Mouse (Mus musculus) olfactory bulb, adult 2 months (tissue): ENCODE results near the gene Rufy1. TPM values are rescaled to one million over a fixed set of nuclear protein-coding genes. Genes with fewer than 3 reads are reported as not detected.
A peak's percentile ranks its signal among the peaks of the same experiment; 100 is the strongest.

ENCODE experiments used
- H3K27ac ChIP-seq: fragments of 200-500 bp; 2 replicates; pipeline ENCODE4 v1.5.1; 2012; ENCODE audit warnings: low read depth, low read length; ENCODE audit not compliant: insufficient read depth
- H3K4me1 ChIP-seq: fragments of 200-500 bp; 2 replicates; pipeline ENCODE4 v1.6.1; 2012; ENCODE audit warnings: low read length; ENCODE audit not compliant: control insufficient read depth, insufficient read depth
- H3K4me3 ChIP-seq: fragments of 200-500 bp; 2 replicates; pipeline ENCODE4 v1.5.1; 2012; ENCODE audit warnings: mild to moderate bottlenecking, low read depth, low read length, moderate library complexity; ENCODE audit not compliant: insufficient read depth
- CTCF ChIP-seq: fragments of 200-500 bp; IDR thresholded peaks from 2 replicates; pipeline ENCODE4 v1.5.1; 2012; ENCODE audit warnings: low read depth, mild to moderate bottlenecking, low read length, moderate library complexity; ENCODE audit not compliant: insufficient read depth
- POLR2A ChIP-seq: fragments of 200-500 bp; IDR thresholded peaks from 2 replicates; pipeline ENCODE4 v1.6.1; 2012; ENCODE audit warnings: mild to moderate bottlenecking, low read depth, low read length, moderate library complexity; ENCODE audit not compliant: insufficient read depth
- WGBS: fragments of 180-500 bp; shearing (Covaris S2); methylation state at CpG from one replicate; pipeline ENCODE4 v1.1.7; 2018; 5-methylcytosine and 5-hydroxymethylcytosine counted together
- polyA plus RNA-seq: library from polyadenylated mRNA; stranded (reverse); fragments of >200 nt; gene quantifications from 2 replicates; pipeline ENCODE4 v1.2.4, GENCODE M21; 2012; ENCODE audit warnings: low replicate concordance; ENCODE audit not compliant: missing spikeins, insufficient read depth, insufficient read length

The Rufy1 gene
- polyA plus RNA-seq, 1 experiment, result not detected

DNA sequence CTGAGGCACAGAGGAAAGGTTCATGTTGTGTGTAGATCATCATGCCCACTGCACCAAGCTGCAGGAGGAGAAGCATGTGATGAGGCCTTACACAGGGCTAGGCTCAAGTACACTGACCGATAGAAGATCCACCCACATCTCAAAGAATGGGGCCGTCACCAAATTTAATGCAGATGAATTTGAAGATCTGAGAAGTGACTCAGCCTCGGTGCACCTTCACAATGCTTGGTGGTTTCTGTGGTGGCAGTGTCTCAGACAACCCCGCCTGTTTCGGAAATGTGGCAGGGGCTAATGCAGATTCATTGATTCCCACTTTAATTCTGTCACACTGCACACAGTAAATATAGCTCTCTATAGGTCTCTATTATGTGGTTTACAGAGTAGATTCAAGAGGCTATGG is 2.0 kb upstream of the Rufy1 start:
- Histone ChIP-seq H3K27ac (no peak overlapping the region), H3K4me1 (peaks cover 9% of the 10 kb centered on the region), H3K4me3 (no peak overlapping the region)
- no peak for TF ChIP-seq POLR2A
- no peak for TF ChIP-seq CTCF
- WGBS, result 93% methylated on average over 5 of the region's 5 CpGs

DNA sequence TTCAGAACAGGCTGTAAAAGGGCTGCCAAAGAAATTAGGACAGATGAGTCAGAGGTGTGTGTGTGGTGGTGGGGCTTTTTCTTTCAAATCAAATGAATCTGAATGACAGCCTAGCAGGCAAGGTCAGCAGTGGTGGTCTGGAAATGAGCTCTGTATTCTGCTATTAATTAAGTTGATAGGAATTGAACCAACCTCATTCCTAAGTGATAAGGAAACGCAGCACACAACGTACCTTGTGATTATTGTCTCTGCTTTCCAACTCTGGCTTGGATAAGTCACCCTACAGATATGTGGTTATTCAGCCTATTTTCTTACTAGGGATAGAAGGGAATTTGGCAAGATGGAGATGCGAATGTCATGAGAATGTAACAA is 1.1 kb upstream of the Rufy1 start:
- 93% methylated on average over 3 of the region's 3 CpGs for WGBS
- TF ChIP-seq CTCF (no peak), POLR2A (no peak)
- no peak overlapping the region for H3K4me3 ChIP-seq
- H3K4me1 ChIP-seq, result peaks cover 9% of the 10 kb centered on the region
- H3K27ac ChIP-seq, result no peak overlapping the region

DNA sequence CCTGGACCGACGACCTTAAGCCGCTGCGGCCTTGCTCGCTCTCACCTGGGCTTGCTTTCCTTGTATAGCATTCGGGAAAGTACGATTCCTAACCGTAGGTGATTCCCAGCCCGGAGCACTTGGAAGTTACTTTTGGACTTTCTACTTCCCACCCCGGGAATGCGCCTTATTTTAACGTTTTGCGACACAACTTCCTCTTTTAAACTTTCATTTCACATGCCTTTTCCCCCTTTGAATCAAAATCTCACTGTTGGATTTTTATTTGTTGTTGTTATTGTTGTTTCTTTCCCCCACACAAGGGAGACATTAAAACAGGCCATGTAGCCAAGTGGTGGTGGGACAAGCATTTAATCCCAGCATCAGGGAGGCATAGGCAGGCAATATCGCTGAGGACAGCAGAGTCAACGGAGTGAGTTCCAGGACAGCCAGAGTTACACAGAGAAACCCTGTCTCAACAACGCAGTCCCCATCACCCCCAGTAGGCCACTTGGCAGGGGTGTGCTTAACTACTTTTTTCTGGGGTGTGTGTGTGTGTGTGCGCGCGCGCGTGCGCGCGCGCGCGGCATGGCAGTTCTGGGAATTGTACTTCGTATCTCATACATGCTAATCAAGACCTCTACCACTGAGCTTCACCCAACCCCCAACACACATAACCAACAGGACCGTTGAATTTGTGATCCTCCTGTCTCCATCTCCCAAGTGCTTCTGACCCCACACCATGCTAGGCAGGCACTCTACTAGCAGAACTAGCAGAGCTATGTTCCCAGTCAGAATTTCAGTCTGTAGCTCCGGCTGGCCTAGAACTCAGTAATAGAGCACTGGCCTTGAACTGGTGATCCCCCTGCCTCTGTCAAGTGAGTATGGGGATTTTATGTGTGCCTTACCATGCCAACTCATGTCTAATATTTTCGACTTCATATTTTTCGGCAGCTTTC is 476 bp upstream of the Rufy1 start:
- H3K4me3 ChIP-seq, result peak overlapping the region; percentile 74
- peaks cover 9% of the 10 kb centered on the region for H3K4me1 ChIP-seq
- TF ChIP-seq POLR2A (no peak; the same call in 1 of the 2 replicates), CTCF (no peak)
- WGBS, result 22% methylated on average over 32 of the region's 32 CpGs
- peak overlapping the region; percentile 96 for H3K27ac ChIP-seq

DNA sequence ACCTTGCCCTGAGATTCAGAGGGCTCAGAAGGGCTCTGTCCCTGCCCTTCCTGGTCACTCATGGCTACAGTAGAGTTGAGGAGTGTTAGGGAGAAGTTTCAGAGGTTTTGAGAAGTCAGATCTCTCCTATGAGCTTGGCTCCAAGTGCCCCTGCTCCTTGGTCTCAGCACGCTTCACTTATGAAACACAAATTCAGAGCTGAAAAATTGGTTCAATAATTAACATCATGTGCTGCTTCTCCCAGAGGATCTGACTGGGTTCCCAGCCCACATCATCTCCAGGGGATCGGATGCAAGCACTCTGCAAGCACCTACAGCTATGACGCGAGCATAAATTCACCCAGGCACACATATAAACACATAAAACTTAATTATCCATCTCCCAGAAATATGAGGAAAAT is 4.9 kb downstream of the Rufy1 start:
- Histone ChIP-seq H3K4me3 (no peak overlapping the region), H3K27ac (no peak overlapping the region), H3K4me1 (peaks cover 13% of the 10 kb centered on the region)
- 85% methylated on average over 4 of the region's 4 CpGs for WGBS
- TF ChIP-seq POLR2A (no peak), CTCF (no peak)

DNA sequence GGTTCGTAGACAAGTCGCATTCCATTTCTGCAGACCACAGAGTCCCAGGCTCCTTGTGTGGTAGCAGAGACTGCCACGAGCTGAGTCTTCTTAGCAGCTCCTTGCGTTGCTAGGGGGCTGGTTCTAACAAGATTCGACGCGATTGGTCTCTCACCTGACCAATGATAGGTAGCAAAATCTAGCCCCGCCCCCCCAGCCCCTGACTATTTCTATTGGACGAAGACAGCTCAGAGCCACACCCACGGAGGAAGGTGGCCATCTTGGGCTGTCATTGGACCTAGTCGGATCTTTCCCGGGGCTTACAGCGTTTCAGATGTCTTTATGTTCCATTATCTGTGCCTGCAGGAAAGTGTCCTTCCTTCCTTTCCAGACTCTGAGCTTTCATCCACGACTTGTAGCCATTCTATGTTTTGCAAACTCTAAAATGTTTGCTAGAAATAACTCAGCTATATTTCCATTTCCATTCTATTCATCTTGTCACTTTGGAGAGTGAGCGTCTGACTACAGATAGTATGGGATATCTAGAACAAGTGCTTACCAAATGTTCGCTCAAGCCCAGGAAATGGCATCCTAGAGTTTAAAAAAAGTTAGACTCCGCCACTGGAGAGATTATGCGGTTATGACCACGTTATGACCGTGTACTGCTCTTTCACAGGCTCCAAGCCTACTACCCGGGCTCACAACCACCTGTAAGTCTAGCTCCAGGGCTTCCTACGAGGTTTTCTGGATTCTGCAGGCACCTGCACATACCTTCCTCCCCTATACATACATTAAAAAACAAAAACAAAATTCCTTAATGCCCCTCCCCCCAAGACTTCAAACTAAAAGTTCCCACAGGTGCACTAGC is 8.8 kb downstream of the Rufy1 start:
- Histone ChIP-seq H3K27ac (peak overlapping the region; percentile 70; the same call in 1 of the 2 replicates), H3K4me3 (peak overlapping the region; percentile 31), H3K4me1 (peaks cover 9% of the 10 kb centered on the region)
- TF ChIP-seq POLR2A, result 0 out of 2 replicates have a peak, but pooled peaks have one; percentile 21
- no peak for TF ChIP-seq CTCF
- 24% methylated on average over 22 of the region's 22 CpGs for WGBS

DNA sequence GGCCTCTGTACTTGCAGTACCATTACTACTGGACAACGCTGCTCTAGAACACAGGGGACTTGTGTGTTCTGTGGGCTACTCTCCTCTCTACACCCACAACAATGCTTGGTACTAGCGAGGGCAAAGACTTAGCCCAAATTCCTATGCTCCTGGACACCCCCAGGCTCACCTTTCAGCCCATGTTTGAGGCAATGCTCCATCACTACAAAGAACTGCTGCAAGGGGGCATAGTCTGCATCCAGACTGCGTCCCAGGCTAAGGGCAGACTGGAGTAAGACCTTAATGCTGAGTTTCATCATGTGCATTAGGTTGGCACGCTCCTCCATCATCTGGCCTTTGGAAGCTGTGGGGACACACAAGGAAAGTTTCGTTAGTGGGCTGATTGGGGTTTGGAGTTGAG is 9.5 kb downstream of the Rufy1 start:
- Histone ChIP-seq H3K4me1 (peaks cover 9% of the 10 kb centered on the region), H3K4me3 (peak overlapping the region; percentile 31), H3K27ac (no peak overlapping the region)
- no peak for TF ChIP-seq POLR2A
- TF ChIP-seq CTCF, result no peak
- 46% methylated on average over 5 of the region's 5 CpGs for WGBS

DNA sequence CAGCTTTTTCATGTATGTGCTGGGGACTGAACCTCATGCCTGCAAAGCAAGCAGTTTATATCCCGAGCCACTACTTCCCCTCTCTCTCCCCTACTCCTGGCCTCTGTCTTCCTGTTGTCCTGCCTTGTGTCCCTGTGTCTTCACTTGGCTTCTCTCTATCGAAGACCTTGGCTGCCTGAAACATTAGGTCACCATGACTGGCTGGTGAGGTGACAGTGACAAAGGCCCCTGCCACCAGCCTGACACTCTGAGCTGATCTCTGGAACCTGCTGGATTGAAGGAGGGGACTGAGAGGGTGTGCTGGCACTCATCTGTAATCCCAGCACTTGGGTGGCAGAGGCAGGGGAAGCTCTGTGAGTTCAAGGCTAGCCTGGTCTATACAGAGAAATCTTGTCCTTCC is 13.1 kb downstream of the Rufy1 start:
- peaks cover 9% of the 10 kb centered on the region for H3K4me1 ChIP-seq
- TF ChIP-seq CTCF, result no peak
- no peak for TF ChIP-seq POLR2A
- H3K4me3 ChIP-seq, result no peak overlapping the region
- 76% methylated on average over 2 of the region's 2 CpGs for WGBS
- no peak overlapping the region for H3K27ac ChIP-seq

DNA sequence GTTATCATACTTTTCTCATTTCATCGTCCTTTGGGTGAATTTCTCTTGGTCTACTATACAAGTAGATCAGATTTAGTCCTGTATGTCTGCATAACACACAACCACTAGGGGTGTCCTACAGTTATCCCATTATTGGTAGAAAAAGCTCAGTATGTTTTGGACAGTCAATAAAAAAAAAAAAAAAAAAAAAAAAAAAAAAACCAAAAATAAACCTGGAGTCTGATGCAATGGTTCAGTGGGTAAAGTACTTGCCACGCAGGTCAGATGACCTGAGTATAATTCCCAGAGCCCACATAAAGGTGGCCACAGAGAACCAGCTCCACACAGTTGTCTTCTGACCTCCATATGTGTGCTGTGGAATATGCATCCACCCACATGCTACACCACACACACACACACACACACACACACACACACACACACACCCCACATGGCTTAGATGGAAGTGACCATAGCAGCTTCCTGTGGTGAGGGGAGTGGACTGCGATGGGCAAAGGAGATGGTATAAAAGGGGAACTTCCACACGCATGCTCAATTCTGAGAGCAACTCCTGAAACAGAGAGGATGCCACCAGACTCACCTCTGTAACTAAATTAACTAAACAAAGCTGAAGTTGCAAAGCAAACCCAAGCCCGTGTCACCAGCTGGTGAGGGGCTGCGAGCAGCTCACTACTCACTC is 15.2 kb downstream of the Rufy1 start:
- 95% methylated on average over 6 of the region's 6 CpGs for WGBS
- no peak overlapping the region for H3K27ac ChIP-seq
- no peaks in the 10 kb centered on the region for H3K4me1 ChIP-seq
- no peak overlapping the region for H3K4me3 ChIP-seq
- TF ChIP-seq POLR2A, result no peak
- TF ChIP-seq CTCF, result no peak

DNA sequence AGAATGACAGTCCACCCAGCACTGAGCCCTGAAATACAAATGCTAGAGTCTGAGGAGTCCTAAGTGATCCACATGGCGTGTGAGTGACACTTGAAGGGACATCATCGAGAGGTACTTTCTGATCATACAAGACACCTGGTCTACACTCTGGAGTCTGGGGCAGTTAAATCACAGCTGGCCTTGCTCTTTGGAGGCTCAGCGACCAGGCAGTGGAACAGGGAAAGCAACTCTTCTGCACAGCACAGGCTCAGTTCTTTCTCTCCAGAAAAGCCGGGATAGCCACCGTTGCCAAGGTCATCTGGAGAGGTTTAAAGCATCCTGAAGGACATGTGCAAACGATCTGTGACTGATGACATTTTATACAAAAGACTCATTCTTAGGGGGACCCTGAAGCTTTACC is 23.7 kb downstream of the Rufy1 start:
- 72% methylated on average over 6 of the region's 6 CpGs for WGBS
- H3K27ac ChIP-seq, result no peak overlapping the region
- TF ChIP-seq CTCF, result no peak
- no peak for TF ChIP-seq POLR2A
- H3K4me1 ChIP-seq, result no peaks in the 10 kb centered on the region
- H3K4me3 ChIP-seq, result no peak overlapping the region
